Mouse (Mus musculus) liver, adult 2 months (tissue): ENCODE measurements around the gene Maea. TPM values are rescaled to one million over a fixed set of nuclear protein-coding genes. Genes with fewer than 3 reads are reported as not detected.

Experiments
- DNase-seq: peaks from one replicate; pipeline ENCODE4 v3.0.0-alpha.2; 2011; ENCODE audit warnings: low read depth, low spot score; ENCODE audit errors: extremely low read depth
- H3K27ac ChIP-seq: fragments of 200-500 bp; replicated peaks from 2 replicates; pipeline ENCODE4 v1.5.1; 2012; ENCODE audit warnings: low read depth, mild to moderate bottlenecking, control low read depth, inconsistent platforms, low read length; ENCODE audit not compliant: insufficient read depth
- H3K27me3 ChIP-seq: fragments of 200-500 bp; 2 replicates; pipeline ENCODE4 v1.6.1; 2012; ENCODE audit warnings: mild to moderate bottlenecking, moderate library complexity, low read length, inconsistent platforms; ENCODE audit not compliant: control insufficient read depth, insufficient read depth
- H3K36me3 ChIP-seq: fragments of 200-500 bp; 2 replicates; pipeline ENCODE4 v1.6.1; 2012; ENCODE audit warnings: low read length, inconsistent platforms; ENCODE audit not compliant: control insufficient read depth, insufficient read depth
- H3K4me1 ChIP-seq: fragments of 200-500 bp; 2 replicates; pipeline ENCODE4 v1.6.1; 2011; ENCODE audit warnings: low read length; ENCODE audit not compliant: control insufficient read depth, insufficient read depth
- H3K4me3 ChIP-seq: fragments of 200-500 bp; 2 replicates; pipeline ENCODE4 v1.5.1; 2011; ENCODE audit warnings: low read depth, mild to moderate bottlenecking, control low read depth, low read length, moderate library complexity; ENCODE audit not compliant: insufficient read depth
- H3K79me2 ChIP-seq: fragments of 200-500 bp; 2 replicates; pipeline ENCODE4 v1.6.1; 2012; ENCODE audit warnings: inconsistent platforms, mild to moderate bottlenecking, low read length, moderate library complexity; ENCODE audit not compliant: control insufficient read depth, insufficient read depth
- H3K9ac ChIP-seq: fragments of 200-500 bp; 2 replicates; pipeline ENCODE4 v1.6.1; 2012; ENCODE audit warnings: low read depth, mild to moderate bottlenecking, control low read depth, inconsistent platforms, low read length
- CTCF ChIP-seq: fragments of 200-500 bp; IDR thresholded peaks from 2 replicates; pipeline ENCODE4 v1.5.1; 2011; ENCODE audit warnings: low read depth, low read length, control low read depth
- POLR2A ChIP-seq: fragments of 200-500 bp; IDR thresholded peaks from 2 replicates; pipeline ENCODE4 v1.6.1; 2011; ENCODE audit warnings: low read length, control low read depth; ENCODE audit not compliant: insufficient read depth; ENCODE audit errors: extremely low read depth
- WGBS: fragments of 180-500 bp; shearing (Covaris S2); methylation state at CpG from one replicate; pipeline ENCODE4 v1.1.7; 2018; 5-methylcytosine and 5-hydroxymethylcytosine counted together
- polyA plus RNA-seq: library from polyadenylated mRNA; depleted of rRNA; stranded (reverse); fragments of >200 nt; gene quantifications from 2 replicates; pipeline ENCODE4 v1.2.3, GENCODE M21; 2012
- total RNA-seq: library from RNA; depleted of rRNA; stranded (reverse); fragments of >200 nt; gene quantifications from 2 replicates; pipeline ENCODE4 v1.2.3, GENCODE M21; 2014

Gene Maea
- total and polyA plus RNA-seq, 2 experiments, result 26.0 to 46.6 TPM

- Histone ChIP-seq H3K4me3 (no peak overlapping the region), H3K27ac (no peak overlapping the region), H3K4me1 (peaks cover 19% of the 10 kb centered on the region), H3K36me3 (no peaks in the 10 kb centered on the region), H3K79me2 (peaks cover 62% of the 10 kb centered on the region), H3K9ac (no peak overlapping the region), H3K27me3 (no peaks in the 10 kb centered on the region)
- TF ChIP-seq CTCF (no peak), POLR2A (no peak)
- DNase-seq, result no peak
Observed at GRCm38 (mm10) chr5:33342821-33343220, 7.5 kb downstream of the Maea start.

- H3K27me3 ChIP-seq, result no peaks in the 10 kb centered on the region
- H3K4me3 ChIP-seq, result no peak overlapping the region
- DNase-seq, result peak; percentile 29
- H3K79me2 ChIP-seq, result peaks cover 55% of the 10 kb centered on the region
- TF ChIP-seq CTCF (no peak), POLR2A (no peak)
- H3K4me1 ChIP-seq, result peaks cover 19% of the 10 kb centered on the region
- no peak overlapping the region for H3K9ac ChIP-seq
- no peak overlapping the region for H3K27ac ChIP-seq
- H3K36me3 ChIP-seq, result no peaks in the 10 kb centered on the region
Observed at GRCm38 (mm10) chr5:33343571-33343970, 8.3 kb downstream of the Maea start.

GRCm38 (mm10) chr5:33344070-33344469, 8.8 kb downstream of the Maea start:
- H3K4me1 ChIP-seq, result peaks cover 19% of the 10 kb centered on the region
- H3K27me3 ChIP-seq, result no peaks in the 10 kb centered on the region
- no peak for DNase-seq
- WGBS, result 80% methylated on average over 3 of the region's 3 CpGs
- no peak overlapping the region for H3K9ac ChIP-seq
- no peak for TF ChIP-seq CTCF
- no peak for TF ChIP-seq POLR2A
- H3K79me2 ChIP-seq, result peaks cover 51% of the 10 kb centered on the region
- no peak overlapping the region for H3K4me3 ChIP-seq
- no peak overlapping the region for H3K27ac ChIP-seq
- no peaks in the 10 kb centered on the region for H3K36me3 ChIP-seq

GRCm38 (mm10) chr5:33347620-33348019, 12.3 kb downstream of the Maea start:
- peaks cover 13% of the 10 kb centered on the region for H3K4me1 ChIP-seq
- no peak overlapping the region for H3K27ac ChIP-seq

GRCm38 (mm10) chr5:33349205-33349604, 13.9 kb downstream of the Maea start:
- peaks cover 7% of the 10 kb centered on the region for H3K4me1 ChIP-seq
- WGBS, result 94% methylated on average over 5 of the region's 5 CpGs

More at GRCm38 (mm10) chr5:33347620-33348019, 12.3 kb downstream of the Maea start:
- peaks cover 50% of the 10 kb centered on the region; the same call in 1 of the 2 replicates for H3K79me2 ChIP-seq
- H3K36me3 ChIP-seq, result no peaks in the 10 kb centered on the region
- H3K4me3 ChIP-seq, result no peak overlapping the region
- TF ChIP-seq CTCF, result no peak
- no peak for TF ChIP-seq POLR2A
- no peak for DNase-seq
- H3K9ac ChIP-seq, result no peak overlapping the region
- H3K27me3 ChIP-seq, result no peaks in the 10 kb centered on the region
- 62% methylated on average over 3 of the region's 3 CpGs for WGBS

GRCm38 (mm10) chr5:33349706-33350105, 14.4 kb downstream of the Maea start:
- H3K36me3 ChIP-seq, result no peaks in the 10 kb centered on the region
- H3K4me1 ChIP-seq, result peaks cover 7% of the 10 kb centered on the region
- peaks cover 38% of the 10 kb centered on the region; the same call in 1 of the 2 replicates for H3K79me2 ChIP-seq
- DNase-seq, result no peak
- no peak overlapping the region for H3K4me3 ChIP-seq
- 74% methylated on average over 3 of the region's 4 CpGs for WGBS
- H3K9ac ChIP-seq, result no peak overlapping the region
- no peaks in the 10 kb centered on the region for H3K27me3 ChIP-seq
- TF ChIP-seq POLR2A (no peak), CTCF (no peak)
- no peak overlapping the region for H3K27ac ChIP-seq

More at GRCm38 (mm10) chr5:33349205-33349604, 13.9 kb downstream of the Maea start:
- peaks cover 43% of the 10 kb centered on the region; the same call in 1 of the 2 replicates for H3K79me2 ChIP-seq
- H3K27me3 ChIP-seq, result no peaks in the 10 kb centered on the region
- H3K9ac ChIP-seq, result no peak overlapping the region
- no peaks in the 10 kb centered on the region for H3K36me3 ChIP-seq
- H3K27ac ChIP-seq, result no peak overlapping the region
- H3K4me3 ChIP-seq, result no peak overlapping the region
- no peak for DNase-seq
- TF ChIP-seq CTCF, result no peak
- no peak for TF ChIP-seq POLR2A
